Mouse (Mus musculus) spleen, adult 2 months (tissue): ENCODE results near the gene Grhl3.

ENCODE experiments used
- CTCF ChIP-seq: fragments of 200-500 bp; IDR thresholded peaks from 2 replicates; pipeline ENCODE4 v1.5.1; 2011; ENCODE audit warnings: mild to moderate bottlenecking, inconsistent platforms; ENCODE audit not compliant: insufficient read depth, insufficient read length, insufficient replicate concordance; ENCODE audit errors: extremely low read depth
- POLR2A ChIP-seq: fragments of 200-500 bp; IDR thresholded peaks from 2 replicates; pipeline ENCODE4 v1.6.1; 2011; ENCODE audit warnings: low read depth, low read length, inconsistent platforms

GRCm38 (mm10) chr4:135493691-135494520 lies 79.5 kb downstream of the Grhl3 start:
- TF ChIP-seq CTCF (no peak), POLR2A (no peak; the same call in 1 of the 2 replicates)
